8 mouse cellular contexts compared by ENCODE assay signal in the genomic region with DNA sequence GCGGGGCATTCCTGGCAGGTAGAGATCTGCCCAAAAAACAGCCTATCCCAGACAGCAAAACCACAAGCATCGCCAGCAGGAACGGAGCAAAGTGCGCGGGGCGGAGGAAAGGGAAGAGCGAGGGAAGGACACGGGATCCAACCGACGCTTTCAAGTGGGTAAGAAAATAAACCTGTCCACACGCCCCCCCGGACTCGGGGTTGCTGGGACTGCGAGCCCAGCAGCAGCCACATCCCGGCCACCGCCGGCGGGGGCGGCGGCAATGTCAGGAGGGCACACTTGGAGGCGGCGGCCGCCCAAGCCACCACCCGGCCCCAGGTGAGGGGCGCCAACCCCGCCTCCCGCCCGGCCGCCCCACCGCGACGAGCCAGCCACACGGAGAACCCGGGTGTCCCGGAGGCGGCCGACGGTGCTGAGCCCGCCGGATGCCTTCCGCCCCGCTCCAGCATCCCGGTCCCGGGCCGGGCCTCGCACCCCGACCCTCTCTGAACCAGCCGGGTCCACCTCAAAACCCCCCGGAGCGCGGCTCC. TPM values are rescaled to one million over a fixed set of nuclear protein-coding genes. Genes with fewer than 3 reads are reported as not detected.
DNase-seq lines count a peak whose midpoint lies in the region; ATAC-seq lines count a peak whose summit lies in the region.

No protein-coding gene starts in this region.

- peak overlapping the region; percentile 80 for H3K4me2 ChIP-seq in embryonic facial prominence, embryonic 15.5 days (replicated peaks)
- H3K4me2 ChIP-seq in hindbrain, embryonic 11.5 days (replicated peaks; ENCODE audit: low read depth, low read length) = peak overlapping the region; percentile 96

- H3K4me3 ChIP-seq in embryonic facial prominence, embryonic 15.5 days (replicated peaks) = peak overlapping the region; percentile 89
- H3K4me3 ChIP-seq in hindbrain, embryonic 11.5 days (ENCODE audit: low read depth, low read length) = peak overlapping the region; percentile 90

- peak; percentile 43 to 52 for DNase-seq in adrenal gland, adult 18-20 months (ENCODE audit: low spot score in 2 of 2)
- DNase-seq in adrenal gland, adult 2 months = no peak
- peak; percentile 60 for DNase-seq in hindbrain, embryonic 11.5 days (ENCODE audit: low spot score)
- peak; percentile 5 to 23 for DNase-seq in layer of hippocampus, postnatal 14 days (ENCODE audit: low spot score in 2 of 2)
- peak; percentile 38 for DNase-seq in lung, postnatal 14 days
- peak; percentile 31 for DNase-seq in right cerebral cortex, postnatal 14 days

- no peaks in the 10 kb centered on the region for H3K36me3 ChIP-seq in embryonic facial prominence, embryonic 15.5 days
- no peaks in the 10 kb centered on the region for H3K36me3 ChIP-seq in hindbrain, embryonic 11.5 days (ENCODE audit: control insufficient read depth, insufficient read depth, low read length)

- 1% methylated on average over 51 of the region's 51 CpGs for WGBS in embryonic facial prominence, embryonic 15.5 days
- WGBS in hindbrain, embryonic 11.5 days = 1% methylated on average over 37 of the region's 51 CpGs

- ATAC-seq in activated CD4-positive, CD25-positive, alpha-beta regulatory T cell, adult 4 months = peak; percentile 22
- peak; percentile 76 for ATAC-seq in embryonic facial prominence, embryonic 15.5 days (ENCODE audit: insufficient number of reproducible peaks, low FRiP score, low TSS enrichment, low read depth)
- peak; percentile 88 for ATAC-seq in hindbrain, embryonic 11.5 days (ENCODE audit: low FRiP score)

- peak overlapping the region; percentile 78 for H3K27ac ChIP-seq in embryonic facial prominence, embryonic 15.5 days (replicated peaks)
- H3K27ac ChIP-seq in hindbrain, embryonic 11.5 days (ENCODE audit: low read depth, low read length) = no peak overlapping the region

- H3K27me3 ChIP-seq in embryonic facial prominence, embryonic 15.5 days = no peaks in the 10 kb centered on the region
- no peaks in the 10 kb centered on the region for H3K27me3 ChIP-seq in hindbrain, embryonic 11.5 days (ENCODE audit: control insufficient read depth, insufficient read depth, low read length)

- H3K9ac ChIP-seq in embryonic facial prominence, embryonic 15.5 days = peak overlapping the region; percentile 89
- H3K9ac ChIP-seq in hindbrain, embryonic 11.5 days (ENCODE audit: low read depth, low read length) = peak overlapping the region; percentile 84

- H3K4me1 ChIP-seq in embryonic facial prominence, embryonic 15.5 days = peaks cover 3% of the 10 kb centered on the region; the same call in 1 of the 2 replicates
- no peaks in the 10 kb centered on the region for H3K4me1 ChIP-seq in hindbrain, embryonic 11.5 days (replicated peaks; ENCODE audit: control insufficient read depth, insufficient read depth, low read length)

- no peaks in the 10 kb centered on the region for H3K9me3 ChIP-seq in embryonic facial prominence, embryonic 15.5 days (replicated peaks)
- no peaks in the 10 kb centered on the region for H3K9me3 ChIP-seq in hindbrain, embryonic 11.5 days (ENCODE audit: control insufficient read depth, low read length)

RNA-seq across cellular contexts. Expression of a gene that starts 0.8 kb away (rescaled TPM):
- 10 to 100 TPM; 26.4 to 30.6 TPM for total RNA-seq in adrenal gland, adult 18-20 months (2021)
- 10 to 100 TPM; 24.2 to 29.5 TPM for total RNA-seq in adrenal gland, adult 2 months (2021)
- polyA plus RNA-seq in adrenal gland, adult 2 months (2012; rRNA removed) = 1.8 TPM in 2 replicates
- 100 to 1,000 TPM; 250 to 264 TPM for polyA plus RNA-seq in activated CD4-positive, CD25-positive, alpha-beta regulatory T cell, adult 4 months (2017; shearing (Covaris generic))
- 20.7 and 20.9 TPM in 2 replicates for polyA plus RNA-seq in embryonic facial prominence, embryonic 15.5 days (2015; fragmentation: Nextera tagmentation; extraction: Ambion mirVana)
- polyA plus RNA-seq in hindbrain, embryonic 11.5 days (2014; fragmentation: Nextera tagmentation; extraction: Ambion mirVana) = 15.8 and 20.0 TPM in 2 replicates
- 100 to 1,000 TPM; 215 to 218 TPM for total RNA-seq in layer of hippocampus, postnatal 14 days (2021)

Comparison
In these comparisons a context has a peak if more than half of its experiments do, and no peak if none do; other contexts are left out.
1. ATAC-seq: peak in every context shown above with its lines; median percentile 88 in hindbrain, embryonic 11.5 days; 76 in embryonic facial prominence, embryonic 15.5 days; 22 in activated CD4-positive, CD25-positive, alpha-beta regulatory T cell, adult 4 months.
2. RNA of a gene that starts 0.8 kb away (polyA plus RNA-seq): 250 to 264 TPM in activated CD4-positive, CD25-positive, alpha-beta regulatory T cell, adult 4 months; 20.7 to 20.9 TPM in embryonic facial prominence, embryonic 15.5 days, 15.8 to 20.0 TPM in hindbrain, embryonic 11.5 days and 1.8 TPM in adrenal gland, adult 2 months; every median in the first group is over 10 times any median in the second.